Mouse (Mus musculus): ENCODE measurements around the gene Gm17361. TPM values are rescaled to one million over a fixed set of nuclear protein-coding genes. Genes with fewer than 3 reads are reported as not detected.
"Not testable (repeated sequence)": the region's sequence is repeated elsewhere in the genome, so short reads cannot be mapped to it uniquely, and the experiment has no call there.

Gene Gm17361
- not detected for total RNA-seq (2022)

GRCm38 (mm10) chrX:125003863-125004262, at the start of gene Gm17361:
Gm17361 (plus strand) TSS chrX:125004163.
- DNase-seq = not testable (repeated sequence)

Measured in adrenal gland, adult 8-10 months (tissue).